Mouse (Mus musculus): ENCODE data around the gene Aldh9a1. TPM values are rescaled to one million over a fixed set of nuclear protein-coding genes. Genes with fewer than 3 reads are reported as not detected.

The Aldh9a1 gene
- polyA plus RNA-seq, 1 experiment from 2014 or later, result 112 TPM

DNA sequence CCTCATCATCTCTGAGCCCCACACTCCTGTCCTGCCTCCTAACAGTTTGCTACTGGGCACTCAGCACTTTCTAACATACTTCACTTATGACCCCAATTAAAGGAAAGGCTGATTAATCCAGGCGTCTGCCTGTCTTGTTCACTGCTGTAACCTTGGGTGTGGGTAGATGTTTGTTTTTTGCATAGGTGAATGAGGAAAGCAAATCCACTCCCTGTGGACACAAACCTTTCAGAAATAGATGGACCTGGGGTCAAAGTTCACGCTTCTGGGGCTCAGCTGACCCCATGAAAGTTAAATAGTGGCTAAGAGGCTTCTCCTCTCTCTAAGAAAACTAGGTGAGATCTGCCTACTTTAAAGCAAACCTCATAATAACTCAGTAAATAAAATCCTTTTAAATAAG lies 25.2 kb downstream of the Aldh9a1 start:
- peaks cover 16% of the 10 kb centered on the region for H3K4me1 ChIP-seq (replicated peaks; ENCODE audit: control insufficient read depth, insufficient read depth, low read length)
- DNase-seq (ENCODE audit: low spot score) (no peak), ATAC-seq (replicated peaks; ENCODE audit: low FRiP score) (no peak)
- no peaks in the 10 kb centered on the region for H3K9me3 ChIP-seq (ENCODE audit: control insufficient read depth, low read length)
- peak overlapping the region; percentile 42 for H3K4me2 ChIP-seq
- H3K27ac ChIP-seq (ENCODE audit: low read depth, low read length), result peak overlapping the region; percentile 60
- H3K9ac ChIP-seq (ENCODE audit: low read depth, low read length), result no peak overlapping the region
- H3K27me3 ChIP-seq (replicated peaks; ENCODE audit: control insufficient read depth, insufficient read depth, low read length), result no peaks in the 10 kb centered on the region
- peak overlapping the region; percentile 10 for H3K4me3 ChIP-seq (ENCODE audit: low read depth, low read length)
- H3K36me3 ChIP-seq (ENCODE audit: control insufficient read depth, insufficient read depth, low read length), result peaks cover 11% of the 10 kb centered on the region
- 61% methylated on average over 2 of the region's 2 CpGs for WGBS

DNA sequence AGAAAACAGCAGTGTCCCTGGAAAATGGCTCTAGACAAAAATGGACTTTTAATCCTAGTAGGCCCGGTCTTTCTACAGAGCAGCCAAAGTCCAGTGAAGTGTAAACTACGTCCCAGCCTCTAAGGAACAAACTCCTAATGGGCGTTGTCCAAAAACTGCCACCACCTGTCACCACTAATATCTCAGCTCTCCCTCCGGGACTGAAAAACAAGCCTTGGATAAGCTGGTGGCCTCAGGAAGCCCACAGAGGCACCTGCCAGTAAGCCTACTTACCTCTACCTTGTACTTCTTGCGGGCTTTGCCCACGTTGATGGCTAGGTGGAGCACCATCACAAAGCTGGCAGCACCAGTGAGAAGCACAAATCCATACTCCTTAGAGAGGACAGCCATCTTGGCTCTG lies 28.2 kb downstream of the Aldh9a1 start:
- Histone ChIP-seq H3K27ac (ENCODE audit: low read depth, low read length) (no peak overlapping the region), H3K27me3 (replicated peaks; ENCODE audit: control insufficient read depth, insufficient read depth, low read length) (no peaks in the 10 kb centered on the region), H3K4me1 (replicated peaks; ENCODE audit: control insufficient read depth, insufficient read depth, low read length) (peaks cover 24% of the 10 kb centered on the region), H3K9me3 (ENCODE audit: control insufficient read depth, low read length) (no peaks in the 10 kb centered on the region), H3K4me3 (ENCODE audit: low read depth, low read length) (no peak overlapping the region), H3K36me3 (ENCODE audit: control insufficient read depth, insufficient read depth, low read length) (peaks cover 11% of the 10 kb centered on the region), H3K4me2 (no peak overlapping the region), H3K9ac (ENCODE audit: low read depth, low read length) (no peak overlapping the region)
- ATAC-seq (replicated peaks; ENCODE audit: low FRiP score) (no peak), DNase-seq (ENCODE audit: low spot score) (no peak)
- WGBS, result 75% methylated on average over 6 of the region's 6 CpGs

DNA sequence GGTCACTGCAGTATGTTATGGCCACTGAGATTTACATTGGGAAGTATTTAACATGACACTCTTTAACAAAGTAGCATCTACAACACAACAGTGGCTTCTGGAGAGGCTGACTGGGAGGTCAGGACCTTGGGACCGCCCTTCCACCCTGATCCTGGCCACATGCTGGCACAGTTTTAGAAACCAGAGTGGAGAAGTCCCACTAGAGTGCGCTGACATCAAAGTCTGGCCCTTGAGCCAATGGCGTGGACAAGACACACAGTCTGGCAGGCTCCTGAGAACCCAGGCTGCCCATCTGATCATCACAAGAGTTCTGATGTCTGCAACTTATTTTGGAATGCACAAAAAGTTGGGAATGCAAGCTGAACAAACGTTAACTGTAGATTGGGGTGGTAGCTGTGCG lies 30.0 kb downstream of the Aldh9a1 start:
- ATAC-seq (replicated peaks; ENCODE audit: low FRiP score) (no peak), DNase-seq (ENCODE audit: low spot score) (no peak)
- no peaks in the 10 kb centered on the region for H3K27me3 ChIP-seq (replicated peaks; ENCODE audit: control insufficient read depth, insufficient read depth, low read length)
- WGBS, result 81% methylated on average over 5 of the region's 5 CpGs
- peaks cover 27% of the 10 kb centered on the region for H3K4me1 ChIP-seq (replicated peaks; ENCODE audit: control insufficient read depth, insufficient read depth, low read length)
- no peak overlapping the region for H3K9ac ChIP-seq (ENCODE audit: low read depth, low read length)
- H3K27ac ChIP-seq (ENCODE audit: low read depth, low read length), result no peak overlapping the region
- H3K4me2 ChIP-seq, result no peak overlapping the region
- H3K4me3 ChIP-seq (ENCODE audit: low read depth, low read length), result no peak overlapping the region
- peaks cover 8% of the 10 kb centered on the region for H3K36me3 ChIP-seq (ENCODE audit: control insufficient read depth, insufficient read depth, low read length)
- no peaks in the 10 kb centered on the region for H3K9me3 ChIP-seq (ENCODE audit: control insufficient read depth, low read length)

DNA sequence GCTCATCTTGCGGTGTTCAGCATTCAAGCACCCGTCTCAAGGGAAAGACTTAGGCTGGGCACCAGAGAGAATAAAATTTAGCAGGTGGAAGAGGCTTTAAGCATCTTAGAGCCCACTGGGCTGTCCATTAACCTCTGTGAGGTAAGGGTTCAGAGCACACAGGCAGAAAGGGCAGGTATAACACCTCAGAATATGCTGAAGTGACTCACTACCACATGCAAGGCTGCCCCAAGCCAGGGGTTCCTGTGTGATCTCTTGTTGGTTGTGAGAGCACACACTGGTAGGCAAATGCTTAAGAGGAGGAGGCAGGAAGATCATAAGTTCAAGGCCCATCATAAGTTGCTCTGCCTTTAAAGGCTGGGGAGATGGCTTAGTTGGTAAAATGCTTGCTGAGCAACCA lies 30.4 kb downstream of the Aldh9a1 start:
- ATAC-seq (replicated peaks; ENCODE audit: low FRiP score), result no peak
- no peak overlapping the region for H3K9ac ChIP-seq (ENCODE audit: low read depth, low read length)
- no peak for DNase-seq (ENCODE audit: low spot score)
- peaks cover 28% of the 10 kb centered on the region for H3K4me1 ChIP-seq (replicated peaks; ENCODE audit: control insufficient read depth, insufficient read depth, low read length)
- H3K27me3 ChIP-seq (replicated peaks; ENCODE audit: control insufficient read depth, insufficient read depth, low read length), result no peaks in the 10 kb centered on the region
- H3K4me2 ChIP-seq, result no peak overlapping the region
- H3K9me3 ChIP-seq (ENCODE audit: control insufficient read depth, low read length), result no peaks in the 10 kb centered on the region
- 87% methylated on average over 2 of the region's 2 CpGs for WGBS
- H3K36me3 ChIP-seq (ENCODE audit: control insufficient read depth, insufficient read depth, low read length), result peaks cover 8% of the 10 kb centered on the region
- H3K4me3 ChIP-seq (ENCODE audit: low read depth, low read length), result no peak overlapping the region
- H3K27ac ChIP-seq (ENCODE audit: low read depth, low read length), result no peak overlapping the region; the same call in 1 of the 2 replicates

DNA sequence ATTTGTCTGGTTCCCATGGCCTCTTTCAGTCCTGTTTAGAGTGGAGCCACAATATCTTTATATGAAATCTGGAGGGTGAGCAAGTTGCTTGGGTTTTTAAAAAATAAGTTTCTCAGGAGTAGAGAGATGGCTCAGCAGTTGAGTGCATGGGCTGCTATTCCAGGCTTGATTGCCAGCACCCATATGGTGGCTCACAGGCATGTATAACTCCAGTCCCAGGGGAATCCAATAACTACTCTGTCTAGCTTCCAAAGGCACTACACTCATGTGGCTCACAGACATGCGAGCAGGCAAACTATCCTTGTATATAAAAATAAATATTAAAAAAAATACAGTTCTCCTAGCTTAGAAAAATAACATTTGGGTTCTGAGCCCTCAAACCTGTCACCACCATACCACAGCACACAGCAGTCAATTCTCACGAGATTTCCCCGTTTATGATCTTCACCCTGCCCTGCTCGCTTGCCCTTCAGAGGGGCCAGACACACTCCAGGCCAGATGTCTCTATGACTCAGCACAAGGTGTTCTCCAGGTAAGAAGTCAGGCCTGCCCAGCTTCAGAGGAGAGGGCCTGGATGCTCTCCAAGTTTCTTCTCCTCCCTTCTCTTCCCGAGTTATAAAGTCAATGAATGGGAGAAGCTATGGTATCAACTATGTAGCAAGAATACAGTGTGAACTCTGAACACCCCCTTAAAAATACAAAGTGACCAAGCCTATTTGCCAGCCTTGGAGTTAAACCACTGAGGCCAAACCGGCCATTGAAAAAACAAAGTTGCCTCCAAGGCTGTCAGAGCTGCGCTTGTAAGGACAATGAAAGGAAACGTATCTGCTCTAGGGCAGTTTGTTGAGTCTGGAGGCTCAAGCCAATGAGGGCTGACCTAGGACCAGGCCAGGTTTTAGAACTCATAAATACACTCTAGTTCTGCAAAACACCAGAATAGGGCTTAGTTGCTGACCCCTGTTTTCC lies 31.5 kb downstream of the Aldh9a1 start:
- no peak overlapping the region for H3K4me3 ChIP-seq (ENCODE audit: low read depth, low read length)
- no peak for DNase-seq (ENCODE audit: low spot score)
- 78% methylated on average over 8 of the region's 8 CpGs for WGBS
- H3K4me1 ChIP-seq (replicated peaks; ENCODE audit: control insufficient read depth, insufficient read depth, low read length), result peaks cover 35% of the 10 kb centered on the region
- H3K27ac ChIP-seq (ENCODE audit: low read depth, low read length), result no peak overlapping the region
- H3K27me3 ChIP-seq (replicated peaks; ENCODE audit: control insufficient read depth, insufficient read depth, low read length), result no peaks in the 10 kb centered on the region
- no peak overlapping the region for H3K4me2 ChIP-seq
- peaks cover 2% of the 10 kb centered on the region for H3K36me3 ChIP-seq (ENCODE audit: control insufficient read depth, insufficient read depth, low read length)
- no peak for ATAC-seq (replicated peaks; ENCODE audit: low FRiP score)
- H3K9me3 ChIP-seq (ENCODE audit: control insufficient read depth, low read length), result no peaks in the 10 kb centered on the region
- no peak overlapping the region for H3K9ac ChIP-seq (ENCODE audit: low read depth, low read length)

DNA sequence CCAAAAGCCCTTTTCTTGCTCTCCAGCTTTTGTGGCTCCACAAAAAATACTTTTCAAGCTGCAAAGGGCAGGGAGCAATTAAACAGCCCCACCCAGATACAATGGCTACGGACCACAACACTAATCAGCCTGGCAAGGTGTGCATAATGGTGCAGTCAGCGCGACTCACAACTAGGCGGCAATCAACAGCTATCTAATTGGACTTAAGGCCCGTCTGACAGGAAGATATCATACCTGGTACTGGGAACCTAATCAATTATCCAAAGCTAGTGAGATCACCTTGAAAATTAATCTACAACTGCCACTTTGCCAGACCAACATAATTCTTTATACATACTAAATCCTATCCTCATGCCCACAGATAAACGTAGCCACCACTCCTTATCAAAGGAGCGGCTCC lies 32.5 kb downstream of the Aldh9a1 start:
- Histone ChIP-seq H3K4me3 (ENCODE audit: low read depth, low read length) (no peak overlapping the region), H3K9ac (ENCODE audit: low read depth, low read length) (0 out of 2 replicates have a peak overlapping the region, but pooled peaks have one; percentile 27), H3K4me2 (peak overlapping the region; percentile 59)

DNA sequence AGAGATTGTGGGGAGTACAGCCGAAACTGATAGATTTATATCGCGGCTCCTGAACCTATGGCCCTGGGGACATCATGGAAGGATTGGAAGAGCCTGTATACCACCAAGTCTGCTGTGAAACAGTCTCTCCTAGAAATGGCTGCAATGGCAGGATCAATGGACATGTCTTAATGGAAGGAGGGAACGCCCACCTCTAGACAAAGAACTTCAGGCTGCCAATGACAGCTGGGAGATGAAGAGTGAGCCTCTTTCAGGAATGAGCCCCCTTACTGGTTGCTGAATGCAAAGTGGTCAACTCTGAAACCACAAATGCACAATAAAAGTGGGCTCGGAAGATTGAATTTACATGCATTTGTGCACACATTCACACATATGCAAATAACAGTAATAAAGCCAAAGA lies 33.0 kb downstream of the Aldh9a1 start:
- DNase-seq (ENCODE audit: low spot score) (no peak), ATAC-seq (replicated peaks; ENCODE audit: low FRiP score) (no peak)
- Histone ChIP-seq H3K4me3 (ENCODE audit: low read depth, low read length) (no peak overlapping the region), H3K4me1 (replicated peaks; ENCODE audit: control insufficient read depth, insufficient read depth, low read length) (peaks cover 43% of the 10 kb centered on the region), H3K36me3 (ENCODE audit: control insufficient read depth, insufficient read depth, low read length) (no peaks in the 10 kb centered on the region; the same call in 1 of the 2 replicates), H3K27me3 (replicated peaks; ENCODE audit: control insufficient read depth, insufficient read depth, low read length) (no peaks in the 10 kb centered on the region), H3K4me2 (peak overlapping the region; percentile 59), H3K27ac (ENCODE audit: low read depth, low read length) (peak overlapping the region; percentile 55; the same call in 1 of the 2 replicates), H3K9ac (ENCODE audit: low read depth, low read length) (peak overlapping the region; percentile 27; the same call in 1 of the 2 replicates), H3K9me3 (ENCODE audit: control insufficient read depth, low read length) (no peaks in the 10 kb centered on the region)
- WGBS, result 73% methylated on average over 5 of the region's 5 CpGs

More for the DNA sequence above, 32.5 kb downstream of the Aldh9a1 start:
- no peaks in the 10 kb centered on the region; the same call in 1 of the 2 replicates for H3K36me3 ChIP-seq (ENCODE audit: control insufficient read depth, insufficient read depth, low read length)
- peak overlapping the region; percentile 55; the same call in 1 of the 2 replicates for H3K27ac ChIP-seq (ENCODE audit: low read depth, low read length)
- peaks cover 40% of the 10 kb centered on the region for H3K4me1 ChIP-seq (replicated peaks; ENCODE audit: control insufficient read depth, insufficient read depth, low read length)
- no peaks in the 10 kb centered on the region for H3K27me3 ChIP-seq (replicated peaks; ENCODE audit: control insufficient read depth, insufficient read depth, low read length)
- WGBS, result 57% methylated on average over 7 of the region's 7 CpGs
- ATAC-seq (replicated peaks; ENCODE audit: low FRiP score) (no peak), DNase-seq (ENCODE audit: low spot score) (no peak)
- H3K9me3 ChIP-seq (ENCODE audit: control insufficient read depth, low read length), result no peaks in the 10 kb centered on the region

DNA sequence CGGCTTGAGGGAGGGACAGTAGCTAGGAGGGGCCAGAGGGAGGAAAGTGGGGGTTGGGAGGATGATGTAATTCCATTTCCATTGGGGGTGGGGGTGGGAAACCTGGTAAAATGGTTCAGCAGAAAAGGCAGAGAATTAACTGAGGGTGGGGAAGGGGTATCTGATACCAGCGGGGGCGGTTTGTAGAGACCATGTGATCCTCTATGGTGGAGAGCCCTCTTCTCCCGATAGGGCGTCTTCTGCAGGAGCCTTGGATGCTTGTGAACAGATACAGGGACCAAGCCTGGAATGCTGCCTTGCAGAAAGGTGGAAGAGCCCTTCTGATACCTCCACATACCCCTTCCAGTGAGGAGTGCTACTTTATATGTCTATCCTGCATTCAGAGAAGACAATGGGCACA lies 33.4 kb downstream of the Aldh9a1 start:
- H3K36me3 ChIP-seq (ENCODE audit: control insufficient read depth, insufficient read depth, low read length), result no peaks in the 10 kb centered on the region; the same call in 1 of the 2 replicates
- no peaks in the 10 kb centered on the region for H3K27me3 ChIP-seq (replicated peaks; ENCODE audit: control insufficient read depth, insufficient read depth, low read length)
- H3K9me3 ChIP-seq (ENCODE audit: control insufficient read depth, low read length), result no peaks in the 10 kb centered on the region
- ATAC-seq (replicated peaks; ENCODE audit: low FRiP score) (no peak), DNase-seq (ENCODE audit: low spot score) (no peak)
- H3K27ac ChIP-seq (ENCODE audit: low read depth, low read length), result peak overlapping the region; percentile 83
- 76% methylated on average over 5 of the region's 5 CpGs for WGBS
- H3K4me3 ChIP-seq (ENCODE audit: low read depth, low read length), result peak overlapping the region; percentile 6; the same call in 1 of the 2 replicates
- peak overlapping the region; percentile 49 for H3K9ac ChIP-seq (ENCODE audit: low read depth, low read length)
- peak overlapping the region; percentile 59 for H3K4me2 ChIP-seq
- peaks cover 46% of the 10 kb centered on the region for H3K4me1 ChIP-seq (replicated peaks; ENCODE audit: control insufficient read depth, insufficient read depth, low read length)
